Mouse (Mus musculus) embryonic facial prominence, embryonic 12.5 days (tissue): ENCODE measurements around the gene Hbp1. TPM values are rescaled to one million over a fixed set of nuclear protein-coding genes. Genes with fewer than 3 reads are reported as not detected.

Experiments
- ATAC-seq: fragments of 200-750 bp; cut with Nextera tagmentation; 2 replicates; pipeline ENCODE4 v1.8.0; 2017; ENCODE audit not compliant: insufficient number of reproducible peaks, insufficient read depth, low FRiP score, low TSS enrichment
- H3K27ac ChIP-seq: fragments of 300-500 bp; sonication (generic); 2 replicates; pipeline ENCODE4 v1.5.1; 2016; ENCODE audit warnings: mild to moderate bottlenecking
- H3K27me3 ChIP-seq: fragments of 300-500 bp; sonication (generic); 2 replicates; pipeline ENCODE4 v1.6.1; 2016; ENCODE audit warnings: mild to moderate bottlenecking, moderate library complexity
- H3K36me3 ChIP-seq: fragments of 300-500 bp; sonication (generic); 2 replicates; pipeline ENCODE4 v1.6.1; 2016; ENCODE audit warnings: mild to moderate bottlenecking
- H3K4me1 ChIP-seq: fragments of 300-500 bp; sonication (generic); 2 replicates; pipeline ENCODE4 v1.6.1; 2016
- H3K4me2 ChIP-seq: fragments of 300-500 bp; sonication (generic); replicated peaks from 2 replicates; pipeline ENCODE4 v1.6.1; 2016; ENCODE audit warnings: mild to moderate bottlenecking, moderate library complexity
- H3K4me3 ChIP-seq: fragments of 300-500 bp; sonication (generic); 2 replicates; pipeline ENCODE4 v1.5.1; 2016; ENCODE audit warnings: mild to moderate bottlenecking
- H3K9ac ChIP-seq: fragments of 300-500 bp; sonication (generic); 2 replicates; pipeline ENCODE4 v1.6.1; 2016; ENCODE audit warnings: mild to moderate bottlenecking, moderate library complexity
- H3K9me3 ChIP-seq: fragments of 300-500 bp; sonication (generic); 2 replicates; pipeline ENCODE4 v1.6.1; 2016; ENCODE audit warnings: mild to moderate bottlenecking, moderate library complexity
- WGBS: fragments of 180-500 bp; shearing (Covaris S2); methylation state at CpG from one replicate; pipeline ENCODE4 v1.1.7; 2016; 5-methylcytosine and 5-hydroxymethylcytosine counted together
- polyA plus RNA-seq: library from polyadenylated mRNA; unstranded; fragments of >200 nt; fragmentation: Nextera tagmentation; extraction: Ambion mirVana; gene quantifications from 2 replicates; pipeline ENCODE4 v1.2.1, GENCODE M21; 2016

The Hbp1 gene
- polyA plus RNA-seq, 1 experiment from 2014 or later = 133 TPM

DNA sequence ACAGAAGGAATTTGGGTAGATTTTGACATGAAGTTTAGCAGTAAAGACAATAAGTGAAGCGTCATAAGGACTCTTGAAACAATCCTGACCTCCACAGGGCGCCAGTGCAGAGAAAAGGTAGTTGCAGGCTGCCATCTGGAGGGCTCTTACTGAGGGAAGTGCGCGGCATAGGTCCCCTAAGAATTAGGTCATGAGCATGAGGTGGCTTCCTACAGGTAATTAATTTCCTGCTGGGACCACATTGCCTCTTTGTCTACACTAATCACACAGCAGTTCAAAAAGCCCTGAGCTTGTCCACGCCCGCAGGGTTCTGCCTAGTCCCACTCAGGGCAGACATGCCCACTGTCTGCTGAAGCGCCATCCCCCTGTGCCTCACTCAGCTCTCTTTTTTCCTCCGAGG, 53.3 kb downstream of the Hbp1 start:
- no peak overlapping the region for H3K4me3 ChIP-seq
- 26% methylated on average over 8 of the region's 8 CpGs for WGBS
- H3K27ac ChIP-seq = no peak overlapping the region
- no peaks in the 10 kb centered on the region for H3K27me3 ChIP-seq
- H3K4me2 ChIP-seq = 0 out of 2 replicates have a peak overlapping the region, but pooled peaks have one; percentile 5
- no peaks in the 10 kb centered on the region for H3K36me3 ChIP-seq
- peaks cover 18% of the 10 kb centered on the region for H3K4me1 ChIP-seq
- no peaks in the 10 kb centered on the region for H3K9me3 ChIP-seq
- peak; percentile 59; the same call in 1 of the 2 replicates for ATAC-seq
- H3K9ac ChIP-seq = no peak overlapping the region

DNA sequence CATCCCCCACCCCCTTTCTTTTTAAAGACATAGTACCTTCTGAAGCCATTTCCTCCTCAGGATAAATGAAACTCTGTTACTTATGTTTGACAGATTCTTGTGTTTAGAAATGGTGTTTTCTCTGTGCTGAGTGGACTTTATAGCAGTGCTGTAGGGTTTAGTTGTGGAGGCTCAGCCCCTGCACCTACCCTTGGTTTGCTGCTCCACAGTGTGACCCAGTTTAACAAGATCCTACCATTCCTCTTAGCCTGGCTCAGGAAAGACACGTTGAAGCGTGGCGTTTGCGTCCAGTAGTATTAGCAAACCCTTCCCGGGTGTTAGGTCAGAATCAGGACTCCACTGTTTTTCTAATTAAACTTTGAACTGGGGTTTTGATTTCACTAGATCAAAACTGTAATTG, 54.0 kb downstream of the Hbp1 start:
- H3K36me3 ChIP-seq = no peaks in the 10 kb centered on the region
- H3K4me1 ChIP-seq = peaks cover 18% of the 10 kb centered on the region
- WGBS = 21% methylated on average over 5 of the region's 5 CpGs
- H3K4me2 ChIP-seq = no peak overlapping the region
- no peak for ATAC-seq
- H3K9me3 ChIP-seq = no peaks in the 10 kb centered on the region
- no peak overlapping the region for H3K4me3 ChIP-seq
- H3K27ac ChIP-seq = 0 out of 2 replicates have a peak overlapping the region, but pooled peaks have one; percentile 6
- H3K27me3 ChIP-seq = no peaks in the 10 kb centered on the region
- H3K9ac ChIP-seq = no peak overlapping the region

DNA sequence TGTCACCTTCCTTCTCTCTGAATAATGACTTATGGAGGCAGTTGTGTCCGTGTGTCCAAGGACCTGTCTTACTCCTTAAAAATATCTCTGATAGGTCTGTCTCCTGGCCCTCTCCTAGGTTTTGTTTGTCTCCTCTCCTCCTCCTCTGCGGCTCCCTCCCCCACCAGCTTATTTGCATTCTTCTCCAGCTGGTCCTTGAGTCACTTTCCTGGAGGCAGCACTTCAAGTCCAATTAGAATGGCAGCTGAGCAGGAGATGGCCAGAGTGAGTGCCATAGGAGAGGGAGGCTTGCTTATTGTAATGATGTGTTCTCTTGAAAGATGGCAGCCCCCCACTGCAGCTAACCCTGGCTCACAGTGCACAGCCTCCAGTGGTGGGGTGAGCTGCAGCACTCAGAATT, 54.4 kb downstream of the Hbp1 start:
- 18% methylated on average over 2 of the region's 2 CpGs for WGBS
- Histone ChIP-seq H3K27ac (0 out of 2 replicates have a peak overlapping the region, but pooled peaks have one; percentile 6), H3K36me3 (no peaks in the 10 kb centered on the region), H3K9me3 (no peaks in the 10 kb centered on the region), H3K27me3 (no peaks in the 10 kb centered on the region), H3K4me1 (peaks cover 18% of the 10 kb centered on the region), H3K4me2 (no peak overlapping the region), H3K4me3 (no peak overlapping the region), H3K9ac (no peak overlapping the region)
- ATAC-seq = peak; percentile 41; the same call in 1 of the 2 replicates

DNA sequence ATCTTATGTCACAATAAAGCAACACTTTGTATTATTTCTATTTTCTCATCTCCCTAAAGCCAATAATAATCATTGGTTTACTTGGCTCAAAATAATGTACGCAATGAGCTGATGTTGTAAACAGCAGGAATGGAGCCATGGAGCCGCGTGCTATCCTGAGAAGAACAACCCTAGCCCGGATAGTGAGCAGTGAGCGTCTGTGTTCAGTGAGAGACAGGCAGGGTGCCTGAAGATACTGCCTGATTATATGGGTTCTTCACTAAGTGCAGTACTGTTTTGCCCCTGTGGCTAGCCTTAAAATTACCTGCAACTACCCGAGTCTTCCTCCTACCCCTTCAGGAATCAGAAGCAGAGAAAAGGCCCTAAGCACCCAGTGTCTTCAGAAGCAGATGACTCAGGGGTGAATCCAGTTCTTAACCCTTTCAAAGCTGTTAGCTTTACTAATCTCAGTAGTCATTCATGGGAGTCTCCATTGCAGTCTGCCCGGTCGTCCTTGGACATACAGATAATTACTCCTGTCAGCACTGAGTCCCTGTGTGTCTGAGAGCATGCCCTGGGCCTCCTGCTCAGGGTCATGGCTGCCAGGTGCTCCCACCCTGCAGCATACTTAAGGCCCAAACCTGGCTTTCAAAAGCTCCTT, 55.1 kb downstream of the Hbp1 start:
- WGBS = 40% methylated on average over 8 of the region's 8 CpGs
- no peak for ATAC-seq
- no peak overlapping the region for H3K27ac ChIP-seq

DNA sequence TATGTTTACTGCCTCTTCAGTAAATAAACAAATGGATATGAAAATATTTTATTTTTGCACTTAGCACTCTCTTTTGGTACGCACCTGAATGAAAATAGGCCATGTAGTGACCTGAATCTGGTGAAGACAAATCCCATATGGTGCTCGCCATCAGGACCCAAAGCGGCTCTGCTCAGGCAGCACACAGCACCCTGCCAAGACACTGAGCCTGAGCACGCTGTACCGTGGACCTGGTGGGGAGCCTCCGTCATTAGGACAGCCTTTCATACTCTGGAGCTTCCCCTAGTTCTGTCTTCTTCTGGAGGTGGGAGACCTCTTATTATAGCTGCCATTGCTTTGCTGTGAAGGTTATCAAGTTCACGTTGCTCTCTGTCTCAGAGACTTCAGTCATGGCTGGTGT, 57.6 kb downstream of the Hbp1 start:
- ATAC-seq = no peak
- no peak overlapping the region for H3K4me3 ChIP-seq
- no peak overlapping the region for H3K9ac ChIP-seq
- no peaks in the 10 kb centered on the region for H3K27me3 ChIP-seq
- no peaks in the 10 kb centered on the region for H3K36me3 ChIP-seq
- H3K4me2 ChIP-seq = no peak overlapping the region
- H3K4me1 ChIP-seq = peaks cover 18% of the 10 kb centered on the region
- no peak overlapping the region for H3K27ac ChIP-seq
- WGBS = 89% methylated on average over 7 of the region's 7 CpGs
- no peaks in the 10 kb centered on the region for H3K9me3 ChIP-seq

More for the DNA sequence above, 55.1 kb downstream of the Hbp1 start:
- Histone ChIP-seq H3K4me1 (peaks cover 18% of the 10 kb centered on the region), H3K9ac (no peak overlapping the region), H3K36me3 (no peaks in the 10 kb centered on the region), H3K9me3 (no peaks in the 10 kb centered on the region), H3K4me2 (no peak overlapping the region), H3K4me3 (no peak overlapping the region), H3K27me3 (no peaks in the 10 kb centered on the region)

DNA sequence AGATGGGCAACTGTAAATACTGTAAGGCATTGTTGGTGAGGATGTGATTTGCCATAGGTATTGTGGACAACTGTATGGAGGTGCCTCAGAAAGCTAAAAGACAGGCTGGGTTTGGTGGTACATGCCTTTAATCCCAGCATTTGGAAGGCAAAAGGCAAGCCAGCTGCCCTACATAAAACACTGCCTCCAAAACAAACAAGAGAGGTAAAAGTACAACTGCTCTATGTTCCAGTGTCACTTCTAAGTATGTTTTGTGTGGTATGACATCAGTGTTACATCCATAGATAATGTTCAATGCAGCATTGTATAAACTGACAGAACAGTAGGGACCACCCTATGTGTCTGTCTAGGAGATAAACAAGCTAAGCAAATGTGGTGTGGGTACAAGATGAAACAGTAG, 58.3 kb downstream of the Hbp1 start:
- Histone ChIP-seq H3K27me3 (no peaks in the 10 kb centered on the region), H3K4me1 (peaks cover 16% of the 10 kb centered on the region), H3K9ac (no peak overlapping the region), H3K4me2 (no peak overlapping the region), H3K4me3 (no peak overlapping the region), H3K9me3 (no peaks in the 10 kb centered on the region), H3K36me3 (0 out of 2 replicates have a peak, but pooled peaks cover 2% of the 10 kb centered on the region), H3K27ac (no peak overlapping the region)
- no peak for ATAC-seq

DNA sequence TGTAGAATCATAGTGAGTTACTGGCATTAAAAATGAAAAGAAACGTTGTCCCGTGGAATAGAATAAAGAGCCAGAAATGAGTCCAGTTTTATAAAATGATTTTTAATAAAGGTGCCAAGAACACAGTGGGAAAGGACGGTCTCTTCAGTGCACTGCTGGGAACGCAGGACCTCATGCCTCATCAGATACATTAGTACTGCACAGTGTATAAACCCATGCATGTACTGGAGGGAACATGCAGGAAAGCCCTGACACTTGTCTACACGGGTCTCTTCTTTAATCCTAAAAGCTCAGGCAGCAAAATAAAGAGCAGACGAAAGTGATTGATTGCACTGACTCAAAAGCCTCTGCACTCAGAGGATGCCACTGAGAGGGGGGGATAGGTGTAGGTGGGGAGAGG, 59.6 kb downstream of the Hbp1 start:
- 79% methylated on average over 6 of the region's 6 CpGs for WGBS
- Histone ChIP-seq H3K36me3 (peaks cover 10% of the 10 kb centered on the region; the same call in 1 of the 2 replicates), H3K9me3 (no peaks in the 10 kb centered on the region), H3K4me3 (no peak overlapping the region), H3K4me1 (peaks cover 2% of the 10 kb centered on the region), H3K9ac (no peak overlapping the region), H3K27me3 (no peaks in the 10 kb centered on the region), H3K4me2 (no peak overlapping the region), H3K27ac (no peak overlapping the region)
- ATAC-seq = no peak

DNA sequence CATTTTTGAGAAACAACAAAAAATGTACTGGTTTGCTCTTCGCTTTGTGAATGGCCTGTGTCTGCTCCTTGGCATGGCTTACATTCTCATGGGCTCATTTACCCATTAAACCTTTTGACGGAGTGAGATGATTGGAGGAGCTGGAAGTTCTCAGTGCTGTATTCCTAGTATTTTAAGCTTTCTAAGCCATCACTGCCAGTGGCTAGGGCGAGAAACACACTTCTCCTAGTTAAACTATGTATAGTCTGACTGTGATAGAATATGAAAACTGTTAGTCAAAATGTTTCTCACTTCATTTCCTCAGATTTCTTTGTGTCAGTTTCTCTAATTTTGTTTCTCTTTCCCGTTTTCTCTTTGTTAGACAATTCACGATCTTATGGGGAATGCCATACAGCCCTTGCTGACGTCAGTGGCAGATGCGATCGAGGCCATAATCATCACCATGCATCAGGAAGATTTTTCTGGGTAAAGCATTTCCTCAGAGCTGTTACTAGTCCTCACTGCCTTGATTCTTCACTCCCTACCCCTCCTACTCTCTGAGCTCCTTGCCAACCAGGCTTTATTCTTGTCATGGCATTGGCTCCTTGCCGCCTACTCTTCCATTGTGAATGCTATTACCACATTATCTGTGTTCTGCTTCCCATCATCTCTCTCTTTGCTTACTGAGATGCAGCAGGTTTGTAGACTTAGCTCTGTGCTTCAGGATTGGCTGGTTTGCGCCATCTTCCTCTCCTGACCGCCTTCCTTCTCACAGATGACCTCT, 64.3 kb downstream of the Hbp1 start:
- Histone ChIP-seq H3K4me2 (no peak overlapping the region), H3K27ac (no peak overlapping the region), H3K27me3 (no peaks in the 10 kb centered on the region), H3K4me3 (no peak overlapping the region), H3K4me1 (no peaks in the 10 kb centered on the region), H3K9ac (no peak overlapping the region), H3K36me3 (peaks cover 10% of the 10 kb centered on the region; the same call in 1 of the 2 replicates), H3K9me3 (no peaks in the 10 kb centered on the region)
- 91% methylated on average over 11 of the region's 11 CpGs for WGBS
- no peak for ATAC-seq

DNA sequence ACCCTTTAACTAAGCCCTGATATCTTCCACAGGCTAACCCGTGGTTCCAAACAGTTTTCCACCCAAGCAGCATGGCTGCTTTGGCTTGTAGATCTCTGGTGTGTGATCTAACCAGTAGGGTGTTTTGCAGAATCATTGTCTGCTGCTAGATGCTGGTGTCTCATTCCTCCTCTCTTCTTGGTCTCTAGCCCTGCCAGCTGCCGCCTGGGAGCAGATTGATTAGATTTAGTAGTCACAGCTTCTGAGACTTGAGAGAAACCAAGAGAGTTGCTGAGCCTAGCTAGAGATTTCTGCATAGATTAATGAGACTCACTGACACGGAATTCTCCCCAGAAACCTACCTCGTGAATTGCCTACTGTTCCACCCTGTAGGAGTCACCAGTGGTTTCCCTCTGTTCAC, 65.3 kb downstream of the Hbp1 start:
- no peak overlapping the region for H3K27ac ChIP-seq
- no peak overlapping the region for H3K9ac ChIP-seq
- H3K36me3 ChIP-seq = peaks cover 10% of the 10 kb centered on the region; the same call in 1 of the 2 replicates
- H3K4me3 ChIP-seq = no peak overlapping the region
- H3K4me1 ChIP-seq = no peaks in the 10 kb centered on the region
- no peaks in the 10 kb centered on the region for H3K9me3 ChIP-seq
- no peak for ATAC-seq
- 87% methylated on average over 4 of the region's 4 CpGs for WGBS
- H3K27me3 ChIP-seq = no peaks in the 10 kb centered on the region
- H3K4me2 ChIP-seq = no peak overlapping the region

DNA sequence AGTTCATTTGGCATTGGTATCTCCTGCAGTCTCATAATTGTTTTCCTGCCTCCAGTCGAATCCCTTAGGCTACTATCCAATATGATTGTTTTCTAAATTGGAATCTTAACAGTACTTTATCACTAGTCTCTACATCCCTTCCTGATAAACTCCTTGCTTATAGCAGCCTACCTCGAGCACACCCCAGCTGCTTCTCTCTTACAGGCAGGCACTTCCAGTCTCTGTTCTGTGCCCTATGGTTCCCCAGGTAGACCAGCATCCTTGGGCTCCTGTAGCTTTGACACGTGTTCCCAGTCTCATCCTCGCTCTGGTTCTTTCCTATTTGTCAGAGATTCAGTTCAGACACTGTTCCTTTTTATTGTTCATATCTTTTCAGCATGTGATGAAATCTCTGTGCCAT, 66.0 kb downstream of the Hbp1 start:
- Histone ChIP-seq H3K27ac (no peak overlapping the region), H3K4me1 (no peaks in the 10 kb centered on the region), H3K9ac (no peak overlapping the region), H3K4me2 (no peak overlapping the region), H3K4me3 (no peak overlapping the region), H3K9me3 (no peaks in the 10 kb centered on the region), H3K36me3 (peaks cover 10% of the 10 kb centered on the region; the same call in 1 of the 2 replicates), H3K27me3 (no peaks in the 10 kb centered on the region)
- WGBS = 82% methylated on average over 4 of the region's 4 CpGs
- ATAC-seq = no peak

DNA sequence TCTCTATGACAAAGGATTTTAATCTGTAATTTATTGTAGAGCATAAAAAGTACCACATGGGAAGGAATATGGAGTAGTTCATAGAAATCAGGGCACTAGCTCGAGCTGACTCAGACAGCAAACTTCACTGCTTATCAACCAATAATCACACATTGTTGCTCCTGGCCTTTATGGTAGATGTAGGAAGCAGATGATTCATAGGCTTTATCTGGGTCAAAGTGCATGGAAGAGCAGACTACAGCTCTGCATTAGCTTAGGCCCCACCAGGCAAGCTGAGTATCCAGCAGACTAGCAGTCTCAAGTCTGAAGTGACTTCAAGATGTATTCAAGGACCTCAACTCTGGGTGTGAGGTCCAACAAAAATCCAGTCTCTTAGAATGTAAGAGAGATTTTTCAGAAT, 67.6 kb downstream of the Hbp1 start:
- H3K9me3 ChIP-seq = no peaks in the 10 kb centered on the region
- no peaks in the 10 kb centered on the region for H3K4me1 ChIP-seq
- ATAC-seq = no peak
- WGBS = 87% methylated on average over 1 of the region's 1 CpGs
- no peak overlapping the region for H3K4me2 ChIP-seq
- no peak overlapping the region for H3K9ac ChIP-seq
- H3K27ac ChIP-seq = no peak overlapping the region
- H3K27me3 ChIP-seq = no peaks in the 10 kb centered on the region
- H3K4me3 ChIP-seq = no peak overlapping the region
- H3K36me3 ChIP-seq = peaks cover 10% of the 10 kb centered on the region; the same call in 1 of the 2 replicates

DNA sequence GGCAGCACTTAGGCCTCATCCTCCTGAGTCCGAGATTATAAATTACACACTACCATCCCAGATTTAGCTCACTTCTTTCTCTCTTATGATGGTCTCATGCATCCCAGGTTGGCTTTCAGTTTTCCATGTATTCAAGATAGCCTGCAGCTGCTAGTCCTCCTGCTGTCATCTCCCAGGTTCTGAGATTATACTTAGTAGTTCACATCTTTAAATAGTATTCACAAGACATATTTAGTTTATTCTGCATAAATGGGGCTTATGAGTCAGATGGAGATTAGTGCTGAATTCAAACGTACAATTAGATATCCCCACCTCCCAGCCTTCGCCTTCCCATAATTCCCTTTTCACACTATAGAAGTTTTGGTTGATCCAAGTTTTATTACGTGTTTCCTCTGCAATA, 73.6 kb downstream of the Hbp1 start:
- no peak overlapping the region for H3K4me3 ChIP-seq
- H3K9me3 ChIP-seq = no peaks in the 10 kb centered on the region
- H3K27ac ChIP-seq = no peak overlapping the region
- 83% methylated on average over 4 of the region's 4 CpGs for WGBS
- no peak for ATAC-seq
- no peak overlapping the region for H3K4me2 ChIP-seq
- H3K4me1 ChIP-seq = no peaks in the 10 kb centered on the region
- H3K9ac ChIP-seq = no peak overlapping the region
- no peaks in the 10 kb centered on the region for H3K36me3 ChIP-seq
- H3K27me3 ChIP-seq = no peaks in the 10 kb centered on the region
